Mouse (Mus musculus) myocyte (in vitro differentiated cells): Measurements from ENCODE around the gene Ppip5k1. TPM values are rescaled to one million over a fixed set of nuclear protein-coding genes. Genes with fewer than 3 reads are reported as not detected.

ENCODE experiments used
- H3K27me3 ChIP-seq: one replicate; pipeline ENCODE4 v1.6.1; 2011; ENCODE audit not compliant: control insufficient read depth, insufficient read depth, insufficient read length
- H3K36me3 ChIP-seq: one replicate; pipeline ENCODE4 v1.6.1; 2011; ENCODE audit not compliant: control insufficient read depth, insufficient read depth
- H3K4me2 ChIP-seq: one replicate; pipeline ENCODE4 v1.6.1; 2011; ENCODE audit warnings: low read depth, control low read depth
- H3K4me3 ChIP-seq: one replicate; pipeline ENCODE4 v1.5.1; 2011; ENCODE audit warnings: mild to moderate bottlenecking, control low read depth, moderate library complexity
- H3K79me2 ChIP-seq: one replicate; pipeline ENCODE4 v1.6.1; 2011; ENCODE audit not compliant: control insufficient read depth, insufficient read depth
- H3ac ChIP-seq: one replicate; pipeline ENCODE4 v1.6.1; 2011; ENCODE audit not compliant: control insufficient read depth, insufficient read length
- CEBPB ChIP-seq: IDR thresholded peaks from 2 replicates; pipeline ENCODE4 v1.6.1; 2011; ENCODE audit warnings: mild to moderate bottlenecking, moderate library complexity; ENCODE audit not compliant: poor library complexity, insufficient read depth, severe bottlenecking
- E2F4 ChIP-seq: IDR thresholded peaks from one replicate; pipeline ENCODE4 v1.6.1; 2011; ENCODE audit warnings: mild to moderate bottlenecking, control low read depth, moderate library complexity; ENCODE audit not compliant: insufficient read depth
- MAX ChIP-seq: IDR thresholded peaks from one replicate; pipeline ENCODE4 v1.6.1; 2011; ENCODE audit warnings: low read depth, mild to moderate bottlenecking, control low read depth
- MYOD1 ChIP-seq, 3 experiments: IDR thresholded peaks; one replicate each; pipeline ENCODE4 v1.6.1; 2011; ENCODE audit warnings: control low read depth in 2 of 3, low read depth in 2 of 3, mild to moderate bottlenecking in 2 of 3, moderate library complexity in 1 of 3; ENCODE audit not compliant: insufficient read length in 2 of 3, control insufficient read depth in 1 of 3
- MYOG ChIP-seq, 3 experiments: IDR thresholded peaks; one replicate each; pipeline ENCODE4 v1.6.1; 2011; ENCODE audit warnings: control low read depth in 2 of 3, low read depth in 2 of 3, mild to moderate bottlenecking in 2 of 3; ENCODE audit not compliant: insufficient read length in 2 of 3, control insufficient read depth in 1 of 3, insufficient read depth in 1 of 3
- POLR2A ChIP-seq: IDR thresholded peaks from one replicate; pipeline ENCODE4 v1.6.1; 2011; ENCODE audit warnings: low read depth, mild to moderate bottlenecking, control low read depth, moderate library complexity; ENCODE audit not compliant: insufficient read length
- POLR2AphosphoS2 ChIP-seq: IDR thresholded peaks from one replicate; pipeline ENCODE4 v1.6.1; 2011; ENCODE audit warnings: low read depth, control low read depth; ENCODE audit not compliant: insufficient read length
- REST ChIP-seq: IDR thresholded peaks from one replicate; pipeline ENCODE4 v1.6.1; 2011; ENCODE audit warnings: mild to moderate bottlenecking, control low read depth, moderate library complexity; ENCODE audit not compliant: insufficient read depth, insufficient read length
- SRF ChIP-seq: IDR thresholded peaks from one replicate; pipeline ENCODE4 v1.6.1; 2011; ENCODE audit warnings: low read depth; ENCODE audit not compliant: control insufficient read depth, insufficient read length
- TCF12 ChIP-seq: IDR thresholded peaks from one replicate; pipeline ENCODE4 v1.6.1; 2011; ENCODE audit warnings: mild to moderate bottlenecking, control low read depth; ENCODE audit not compliant: poor library complexity, insufficient read depth, severe bottlenecking
- TCF3 ChIP-seq: IDR thresholded peaks from one replicate; pipeline ENCODE4 v1.6.1; 2011; ENCODE audit warnings: low read depth, control low read depth; ENCODE audit not compliant: insufficient read length
- USF1 ChIP-seq: IDR thresholded peaks from one replicate; pipeline ENCODE4 v1.6.1; 2011; ENCODE audit warnings: low read depth, mild to moderate bottlenecking, control low read depth, moderate library complexity
- polyA plus RNA-seq: library from polyadenylated mRNA; unstranded; fragments of >200 nt; fragmentation: generic; extraction: Trizol; gene quantifications from one replicate; pipeline ENCODE4 v1.2.1, GENCODE M21; 2012; ENCODE audit warnings: missing spikeins

Ppip5k1 gene
- polyA plus RNA-seq, 1 experiment: 7.2 TPM

DNA sequence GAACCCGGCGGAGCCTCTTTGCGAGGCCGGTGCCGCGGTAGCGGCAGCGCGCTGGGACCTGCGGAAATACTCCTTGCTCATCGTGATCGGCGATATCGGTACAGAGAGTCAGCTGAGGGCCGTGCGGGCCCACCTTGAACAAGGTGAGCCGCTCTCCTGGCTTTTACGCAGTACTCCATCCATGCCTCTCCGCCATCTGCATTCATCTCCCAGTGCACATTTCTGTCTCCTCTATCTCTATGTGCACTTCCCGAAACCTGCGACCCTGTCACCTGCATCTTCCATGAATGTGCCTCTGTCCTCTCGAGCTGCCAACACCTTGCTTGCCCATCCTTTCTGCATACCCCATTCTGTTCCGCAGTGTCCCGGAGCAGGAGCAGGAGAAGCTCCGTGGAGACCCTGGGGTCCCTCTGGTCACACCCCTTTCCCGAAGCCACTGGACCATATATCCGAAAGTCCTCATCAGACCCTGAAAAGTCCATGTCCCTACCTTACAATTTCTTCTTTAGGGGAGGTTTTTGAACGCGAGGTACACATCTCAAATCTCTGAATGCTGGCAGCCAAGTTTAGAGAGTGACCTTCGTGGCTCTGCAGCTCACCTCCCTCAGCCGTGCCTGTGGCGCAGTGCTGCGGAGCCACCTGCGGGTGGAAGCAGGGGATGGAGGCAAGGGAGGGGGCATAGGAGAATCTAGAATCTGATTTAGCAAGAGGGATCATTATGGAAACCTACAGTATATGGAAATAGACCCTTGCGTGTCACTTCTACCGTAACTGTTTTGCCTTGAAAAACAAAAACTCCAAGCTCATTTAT lies 65.3 kb downstream of the Ppip5k1 start:
- H3K79me2 ChIP-seq: no peaks in the 10 kb centered on the region
- H3ac ChIP-seq: no peak overlapping the region
- no peaks in the 10 kb centered on the region for H3K36me3 ChIP-seq
- peak overlapping the region; percentile 27 for H3K4me3 ChIP-seq
- TF ChIP-seq USF1 (no peak), TCF3 (no peak), SRF (no peak), E2F4 (no peak), POLR2AphosphoS2 (no peak), MYOD1 (IDR thresholded peaks at IDR 0.05; ENCODE audit: control insufficient read depth in 1 of 3, insufficient read length in 2 of 3, low read depth in 2 of 3) (no peak), POLR2A (no peak), MYOG (IDR thresholded peaks at IDR 0.05; ENCODE audit: control insufficient read depth in 1 of 3, insufficient read depth in 1 of 3, insufficient read length in 2 of 3, low read depth in 2 of 3) (no peak), TCF12 (no peak), CEBPB (no peak), MAX (no peak), REST (no peak)
- no peaks in the 10 kb centered on the region for H3K27me3 ChIP-seq
- peak overlapping the region; percentile 83 for H3K4me2 ChIP-seq

DNA sequence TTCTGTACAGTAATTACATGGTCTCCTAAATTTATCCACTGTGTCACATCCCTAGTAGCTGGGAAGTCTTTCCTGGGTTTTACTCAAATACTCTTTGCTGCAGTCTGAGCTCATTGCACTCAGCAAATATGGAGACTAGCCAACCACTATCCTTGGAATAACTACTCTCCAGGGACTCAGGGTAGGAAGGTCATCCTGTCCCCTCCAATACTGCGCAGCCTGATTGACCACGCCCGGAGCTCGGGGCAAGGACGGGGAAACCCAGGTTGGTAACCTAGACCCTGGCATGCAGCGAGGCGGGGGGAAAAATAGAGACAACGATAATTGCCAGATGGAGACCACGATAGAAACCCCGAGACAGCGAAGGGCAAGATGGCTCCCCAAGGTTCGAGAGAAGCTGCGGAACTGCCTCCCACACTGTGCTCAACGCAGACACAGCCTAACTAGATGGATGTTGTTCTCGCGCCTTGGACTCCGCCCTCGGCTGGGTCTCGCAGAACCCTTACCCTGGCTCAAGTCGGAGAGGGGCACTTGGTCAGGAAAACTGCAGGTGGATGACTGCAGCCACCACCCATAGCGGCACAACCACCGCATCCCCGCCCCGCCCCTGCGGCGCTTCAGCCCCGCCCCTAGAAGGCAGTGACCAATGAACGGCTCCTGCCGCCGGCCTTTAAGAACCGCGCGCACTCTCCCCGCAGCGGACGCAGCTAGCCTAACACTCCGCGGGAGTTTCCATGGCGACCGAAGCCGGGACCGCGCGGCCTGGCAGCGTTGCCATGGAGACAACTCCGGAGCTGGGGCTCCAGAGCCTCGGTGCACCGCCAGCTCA lies 66.1 kb downstream of the Ppip5k1 start, which contains the start of gene Map1a:
Map1a (plus strand) TSS at position 700 of the 829 bp plus-strand sequence.
- Histone ChIP-seq H3K79me2 (no peaks in the 10 kb centered on the region), H3K4me2 (peak within 1 kb of the TSS; percentile 83), H3K4me3 (peak within 1 kb of the TSS; percentile 27), H3K27me3 (no peaks in the 10 kb centered on the region), H3ac (no peak within 1 kb of the TSS), H3K36me3 (no peaks in the 10 kb centered on the region)
- TF ChIP-seq E2F4 (peak; percentile 78), REST (no peak), POLR2A (peak; percentile 34), SRF (no peak), MAX (no peak)

GRCm38 (mm10) chr2:121287850-121288249 lies 67.3 kb downstream of the Ppip5k1 start:
- no peaks in the 10 kb centered on the region for H3K27me3 ChIP-seq

GRCm38 (mm10) chr2:121271928-121272516 lies 83.2 kb downstream of the Ppip5k1 start:
- TF ChIP-seq MYOD1 (IDR thresholded peaks at IDR 0.05; ENCODE audit: control insufficient read depth in 1 of 3, insufficient read length in 2 of 3, low read depth in 2 of 3) (peak in 1 of 3 experiments; percentile 2), REST (no peak)
- Histone ChIP-seq H3K4me3 (peak overlapping the region; percentile 54), H3K79me2 (peaks cover 10% of the 10 kb centered on the region), H3K4me2 (peak overlapping the region; percentile 97), H3K27me3 (no peaks in the 10 kb centered on the region), H3ac (no peak overlapping the region), H3K36me3 (peaks cover 6% of the 10 kb centered on the region)

More at GRCm38 (mm10) chr2:121287850-121288249, 67.3 kb downstream of the Ppip5k1 start:
- H3K4me3 ChIP-seq: no peak overlapping the region
- TF ChIP-seq TCF12 (no peak), MAX (no peak), MYOG (IDR thresholded peaks at IDR 0.05; ENCODE audit: control insufficient read depth in 1 of 3, insufficient read depth in 1 of 3, insufficient read length in 2 of 3, low read depth in 2 of 3) (no peak), REST (no peak), MYOD1 (IDR thresholded peaks at IDR 0.05; ENCODE audit: control insufficient read depth in 1 of 3, insufficient read length in 2 of 3, low read depth in 2 of 3) (no peak), E2F4 (no peak), POLR2A (no peak), SRF (no peak), TCF3 (no peak), CEBPB (no peak), USF1 (no peak), POLR2AphosphoS2 (no peak)
- no peak overlapping the region for H3ac ChIP-seq
- H3K36me3 ChIP-seq: no peaks in the 10 kb centered on the region
- H3K4me2 ChIP-seq: no peak overlapping the region
- H3K79me2 ChIP-seq: no peaks in the 10 kb centered on the region
